Mouse (Mus musculus): ENCODE data around the gene Cd82. TPM values are rescaled to one million over a fixed set of nuclear protein-coding genes. Genes with fewer than 3 reads are reported as not detected.

Gene Cd82
- polyA plus RNA-seq (2017; shearing (Covaris generic)): 770 TPM

GRCm38 (mm10) chr2:93462760-93463159 is at the start of gene Cd82:
Cd82 (minus strand) TSS chr2:93463140.

Other genes with a start within 250 kb of the Cd82 start
- gene Tspan18, start 128.6 kb downstream of the Cd82 start, polyA plus RNA-seq (2017; shearing (Covaris generic)): 0.11 TPM
- not detected for gene Gm10803, start 97.4 kb upstream of the Cd82 start, polyA plus RNA-seq (2017; shearing (Covaris generic))
- gene Alx4, start 179.2 kb upstream of the Cd82 start, polyA plus RNA-seq (2017; shearing (Covaris generic)): not detected

Data from effector memory CD4-positive, alpha-beta T cell, adult 5 months (primary cell).